ENCODE assay signal across 19 mouse cellular contexts in the genomic region with DNA sequence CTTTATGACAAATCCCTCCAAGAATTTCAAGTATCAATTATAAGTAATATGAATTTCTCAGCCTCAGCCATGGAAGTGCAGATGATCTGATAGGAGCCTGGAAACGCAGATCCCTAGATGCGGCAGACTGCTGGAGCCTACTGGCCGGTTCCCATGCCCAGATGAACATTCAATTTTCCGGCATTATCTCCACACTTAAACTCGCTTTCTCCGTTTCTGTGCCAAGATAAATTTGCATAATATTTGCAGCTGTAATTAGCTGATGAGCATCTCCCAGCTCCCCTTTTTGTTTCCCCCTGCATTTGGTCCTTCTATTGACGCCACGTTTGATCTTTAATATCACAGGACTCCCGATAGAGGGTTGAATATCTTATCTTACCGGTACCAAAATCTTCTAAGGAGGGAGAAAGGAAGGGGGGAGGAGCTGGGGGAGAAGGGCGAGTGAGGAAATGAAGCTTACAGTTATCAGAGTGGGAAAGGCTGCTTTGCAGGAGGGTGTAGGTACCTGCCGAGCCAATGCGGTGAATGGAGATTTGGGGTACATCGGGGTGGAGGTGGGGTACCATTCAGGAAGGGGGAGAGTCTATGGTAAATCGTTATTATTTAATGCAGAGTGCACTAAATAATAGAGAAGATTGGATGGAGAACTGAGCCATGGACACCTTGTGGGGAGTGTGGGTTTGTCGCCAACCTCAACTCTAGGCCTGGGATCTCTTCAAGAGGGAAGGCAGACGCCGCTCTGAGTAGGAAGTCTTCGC. TPM values are rescaled to one million over a fixed set of nuclear protein-coding genes. Genes with fewer than 3 reads are reported as not detected.
DNase-seq lines count a peak whose midpoint lies in the region; ATAC-seq lines count a peak whose summit lies in the region.
"Had no signal": no experiment of that assay in that cellular context is flagged by ENCODE, and none has a peak within 500 bp of the region (broad histone marks: within the 10 kb centered on the region; RNA-seq: fewer than 3 reads in every experiment).

No protein-coding gene starts in this region.

- H3K9ac ChIP-seq in heart, embryonic 12.5 days, result no peak overlapping the region
- H3K9ac ChIP-seq in midbrain, embryonic 16.5 days (ENCODE audit: low read depth, low read length), result no peak overlapping the region
- H3K9ac ChIP-seq: intestine, embryonic 15.5 days; limb, embryonic 15.5 days had no signal

- ATAC-seq in heart, embryonic 12.5 days (ENCODE audit: insufficient number of reproducible peaks, low FRiP score), result no peak
- no peak for ATAC-seq in midbrain, embryonic 16.5 days
- ATAC-seq: intestine, embryonic 15.5 days; Patski had no signal

- DNase-seq in heart, adult 11 months, result no peak
- DNase-seq in ES-CJ7 (ENCODE audit: low read depth, low spot score), result peak; percentile 22
- DNase-seq in embryonic facial prominence, embryonic 10.5 days (ENCODE audit: low spot score), result peak; percentile 18
- DNase-seq in gastrocnemius, adult 8-10 months (ENCODE audit: low spot score in 2 of 2), result no peak
- no peak for DNase-seq in thymus, postnatal 36 days
- no peak for DNase-seq in ovary, postnatal 14 days (ENCODE audit: low spot score)
- DNase-seq: cerebellum, adult 18-20 months; heart, postnatal 14 days; kidney, postnatal 10 days; lung, adult 18-20 months; right cerebral cortex, adult 18-20 months had no signal

- H3K9me3 ChIP-seq in heart, embryonic 12.5 days (replicated peaks), result 0 out of 2 replicates have a peak, but pooled peaks cover 3% of the 10 kb centered on the region
- H3K9me3 ChIP-seq in embryonic facial prominence, embryonic 10.5 days, result no peaks in the 10 kb centered on the region
- no peaks in the 10 kb centered on the region for H3K9me3 ChIP-seq in midbrain, embryonic 16.5 days (replicated peaks; ENCODE audit: control insufficient read depth, low read length, poor library complexity, severe bottlenecking)
- H3K9me3 ChIP-seq: intestine, embryonic 15.5 days; limb, embryonic 15.5 days had no signal

- no peaks in the 10 kb centered on the region for H3K36me3 ChIP-seq in heart, embryonic 12.5 days
- no peaks in the 10 kb centered on the region for H3K36me3 ChIP-seq in embryonic facial prominence, embryonic 10.5 days (replicated peaks)
- H3K36me3 ChIP-seq in midbrain, embryonic 16.5 days (ENCODE audit: control insufficient read depth, insufficient read depth, low read length), result no peaks in the 10 kb centered on the region
- H3K36me3 ChIP-seq: intestine, embryonic 15.5 days; limb, embryonic 15.5 days had no signal

- 0 out of 2 replicates have a peak overlapping the region, but pooled peaks have one; percentile 22 for H3K4me3 ChIP-seq in heart, embryonic 12.5 days
- no peak overlapping the region; the same call in 1 of the 2 replicates for H3K4me3 ChIP-seq in embryonic facial prominence, embryonic 10.5 days
- H3K4me3 ChIP-seq in midbrain, embryonic 16.5 days (ENCODE audit: low read depth, low read length), result no peak overlapping the region
- H3K4me3 ChIP-seq: intestine, embryonic 15.5 days; myocyte had no signal

- H3K27me3 ChIP-seq in heart, embryonic 12.5 days (replicated peaks), result peaks cover 94% of the 10 kb centered on the region
- peaks cover 98% of the 10 kb centered on the region for H3K27me3 ChIP-seq in embryonic facial prominence, embryonic 10.5 days (replicated peaks; ENCODE audit: low read depth, poor library complexity, severe bottlenecking)
- peaks cover 27% of the 10 kb centered on the region for H3K27me3 ChIP-seq in midbrain, embryonic 16.5 days (ENCODE audit: control insufficient read depth, insufficient read depth, low read depth, low read length)
- H3K27me3 ChIP-seq: Patski had no signal

- H3K4me2 ChIP-seq in heart, embryonic 12.5 days, result no peak overlapping the region
- H3K4me2 ChIP-seq in midbrain, embryonic 16.5 days (ENCODE audit: low read length), result peak overlapping the region; percentile 7; the same call in 1 of the 2 replicates

- 1% methylated on average over 19 of the region's 19 CpGs for WGBS in heart, embryonic 12.5 days
- under 1% methylated on average over 19 of the region's 19 CpGs for WGBS in embryonic facial prominence, embryonic 10.5 days
- WGBS in midbrain, embryonic 16.5 days, result 2% methylated on average over 19 of the region's 19 CpGs

- H3K27ac ChIP-seq in heart, embryonic 12.5 days (ENCODE audit: poor library complexity, severe bottlenecking), result no peak overlapping the region
- no peak overlapping the region for H3K27ac ChIP-seq in embryonic facial prominence, embryonic 10.5 days (replicated peaks)
- H3K27ac ChIP-seq in midbrain, embryonic 16.5 days (ENCODE audit: low read length), result peak overlapping the region; percentile 46
- H3K27ac ChIP-seq: intestine, embryonic 15.5 days; limb, embryonic 15.5 days had no signal

- H3K4me1 ChIP-seq in heart, embryonic 12.5 days (replicated peaks), result peaks cover 14% of the 10 kb centered on the region
- H3K4me1 ChIP-seq in embryonic facial prominence, embryonic 10.5 days, result peaks cover 27% of the 10 kb centered on the region
- peaks cover 21% of the 10 kb centered on the region for H3K4me1 ChIP-seq in midbrain, embryonic 16.5 days (ENCODE audit: control insufficient read depth, insufficient read depth, low read length)
- H3K4me1 ChIP-seq: intestine, embryonic 15.5 days had no signal

RNA-seq across cellular contexts. Expression of gene Gata3, which starts 5.2 kb away (rescaled TPM):
- polyA plus RNA-seq in heart, embryonic 12.5 days (2016; fragmentation: Nextera tagmentation; extraction: Ambion mirVana), result 7.9 and 8.0 TPM in 2 replicates
- 24.5 and 29.1 TPM in 2 replicates for polyA plus RNA-seq in embryonic facial prominence, embryonic 10.5 days (2016; fragmentation: Nextera tagmentation; extraction: Ambion mirVana)
- polyA plus RNA-seq in midbrain, embryonic 16.5 days (2015; fragmentation: Nextera tagmentation; extraction: Ambion mirVana), result 84.5 and 92.5 TPM in 2 replicates
- 1 to 10 TPM in 1 of 4 experiments, under 1 TPM in 2, not detected in 1; 0.24 to 1.1 (median 0.40) TPM for total RNA-seq in gastrocnemius, adult 8-10 months (2022)

RNA-seq across cellular contexts. Expression of gene 9230102O04Rik, which starts 5.7 kb away (rescaled TPM):
- 1.0 TPM in 1 of 2 replicates, not detected in the other for polyA plus RNA-seq in heart, embryonic 12.5 days (2016; fragmentation: Nextera tagmentation; extraction: Ambion mirVana)
- 0.82 TPM in 1 of 2 replicates, not detected in the other for polyA plus RNA-seq in embryonic facial prominence, embryonic 10.5 days (2016; fragmentation: Nextera tagmentation; extraction: Ambion mirVana)
- polyA plus RNA-seq in midbrain, embryonic 16.5 days (2015; fragmentation: Nextera tagmentation; extraction: Ambion mirVana), result 2.3 and 4.0 TPM in 2 replicates
- not detected for total RNA-seq in gastrocnemius, adult 8-10 months (2022)
- total RNA-seq: common myeloid progenitor, adult 5-6 weeks; gastrocnemius, postnatal 4 days; heart, postnatal 14 days had no signal
- polyA plus RNA-seq: intestine, embryonic 15.5 days; limb, embryonic 15.5 days; myocyte; Patski had no signal

RNA-seq across cellular contexts. Expression of gene 4930412O13Rik, which starts 14.0 kb away (rescaled TPM):
- polyA plus RNA-seq in heart, embryonic 12.5 days (2016; fragmentation: Nextera tagmentation; extraction: Ambion mirVana), result 1.7 and 1.8 TPM in 2 replicates
- polyA plus RNA-seq in embryonic facial prominence, embryonic 10.5 days (2016; fragmentation: Nextera tagmentation; extraction: Ambion mirVana), result 2.3 TPM in 2 replicates
- polyA plus RNA-seq in midbrain, embryonic 16.5 days (2015; fragmentation: Nextera tagmentation; extraction: Ambion mirVana), result 1.1 and 1.6 TPM in 2 replicates
- not detected for total RNA-seq in gastrocnemius, adult 8-10 months (2022)
- total RNA-seq: common myeloid progenitor, adult 5-6 weeks; gastrocnemius, postnatal 4 days; heart, postnatal 14 days had no signal
- polyA plus RNA-seq: intestine, embryonic 15.5 days; limb, embryonic 15.5 days; myocyte; Patski had no signal

Comparison
In these comparisons a context has a peak if more than half of its experiments do, and no peak if none do; other contexts are left out.
1. DNase-seq: peak in ES-CJ7 (single experiment) and embryonic facial prominence, embryonic 10.5 days (single experiment); none in heart, adult 11 months (single experiment), gastrocnemius, adult 8-10 months (0 of 2), thymus, postnatal 36 days (0 of 2) and ovary, postnatal 14 days (single experiment).